Mouse (Mus musculus): Measurements from ENCODE around the gene Cog3. TPM values are rescaled to one million over a fixed set of nuclear protein-coding genes. Genes with fewer than 3 reads are reported as not detected.
A peak's percentile ranks its signal among the peaks of the same experiment; 100 is the strongest.
"Not testable (repeated sequence)": the region's sequence is repeated elsewhere in the genome, so short reads cannot be mapped to it uniquely, and the experiment has no call there.

Gene Cog3
- 22.5 and 24.9 TPM in 2 replicates for polyA plus RNA-seq (2012; rRNA removed)

DNA sequence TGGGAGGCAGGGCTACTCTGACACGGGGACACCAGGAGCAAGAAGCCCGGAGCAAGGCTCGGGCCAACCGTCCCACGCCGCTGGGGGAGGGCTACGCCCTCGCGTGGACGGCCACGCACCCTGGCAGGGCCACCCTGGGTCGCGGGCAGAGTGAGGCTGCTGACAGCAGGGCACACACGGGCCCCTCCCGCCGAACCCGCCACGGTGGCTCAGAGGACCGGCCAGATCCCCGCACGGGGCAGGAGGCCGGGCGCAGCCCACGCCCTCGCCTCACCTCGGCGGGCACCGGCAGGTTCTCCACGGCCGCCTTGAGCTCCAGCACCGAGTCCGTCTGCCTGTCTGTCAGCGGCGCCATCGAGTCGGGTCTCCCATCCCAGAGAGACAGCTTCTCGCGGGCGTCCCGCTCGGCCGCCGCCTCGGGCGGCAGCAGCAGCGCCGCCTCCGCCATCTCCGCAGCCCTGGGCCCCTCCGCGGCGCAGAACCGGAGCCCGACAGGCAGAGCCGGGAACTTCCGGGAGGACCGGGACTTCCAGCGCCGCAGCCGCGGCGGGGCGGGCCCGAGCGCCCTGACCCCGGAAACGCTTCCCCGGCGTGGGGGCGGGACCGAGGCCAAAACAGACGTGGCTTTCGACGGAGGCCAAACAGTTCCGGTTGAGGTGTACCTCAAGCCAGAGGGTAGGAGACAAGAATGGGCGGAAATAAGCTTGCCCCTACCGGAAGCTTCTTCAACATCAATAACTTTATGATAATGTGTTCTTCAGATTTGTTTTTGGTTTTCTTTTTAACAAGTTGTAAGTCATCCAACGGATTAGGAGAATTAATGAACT, at the start of gene Cog3:
Gene Cog3 (minus strand): TSS at position 527 of the 827 bp plus-strand sequence.
- peak; percentile 95 to 99 for DNase-seq (ENCODE audit: extremely low spot score in 1 of 2, low spot score in 1 of 2)

DNA sequence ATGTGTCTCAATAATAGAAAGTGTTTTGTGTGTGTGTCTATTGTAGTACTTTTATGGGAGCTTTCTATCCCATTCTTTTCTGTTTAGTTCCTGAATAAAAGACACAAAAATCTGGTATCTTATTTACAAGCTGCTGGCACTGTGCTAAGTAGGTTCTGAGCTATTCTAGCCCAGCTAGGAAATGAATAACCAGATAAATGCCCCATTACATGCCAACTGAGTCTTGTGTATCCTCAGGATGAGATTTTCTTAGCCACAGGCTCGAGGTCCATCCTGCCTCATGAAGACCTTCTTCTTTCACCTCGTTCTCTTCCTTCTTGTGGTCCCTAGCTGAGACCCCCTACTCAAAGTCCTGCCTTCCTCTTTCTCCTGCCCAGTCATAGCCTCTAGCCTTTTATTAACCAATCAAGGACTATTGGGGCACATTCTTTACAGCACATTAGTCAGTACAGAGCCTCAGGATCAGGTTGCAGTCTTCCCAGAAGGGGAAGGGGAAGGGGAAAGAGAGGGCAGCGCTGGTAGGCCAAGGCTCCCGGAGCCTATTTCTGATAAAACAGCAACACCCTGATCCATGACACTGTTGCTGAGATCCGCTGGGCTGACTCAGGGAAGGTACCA, 43.6 kb upstream of the Cog3 start:
- no peak for DNase-seq (ENCODE audit: extremely low spot score in 1 of 2, low spot score in 1 of 2)

DNA sequence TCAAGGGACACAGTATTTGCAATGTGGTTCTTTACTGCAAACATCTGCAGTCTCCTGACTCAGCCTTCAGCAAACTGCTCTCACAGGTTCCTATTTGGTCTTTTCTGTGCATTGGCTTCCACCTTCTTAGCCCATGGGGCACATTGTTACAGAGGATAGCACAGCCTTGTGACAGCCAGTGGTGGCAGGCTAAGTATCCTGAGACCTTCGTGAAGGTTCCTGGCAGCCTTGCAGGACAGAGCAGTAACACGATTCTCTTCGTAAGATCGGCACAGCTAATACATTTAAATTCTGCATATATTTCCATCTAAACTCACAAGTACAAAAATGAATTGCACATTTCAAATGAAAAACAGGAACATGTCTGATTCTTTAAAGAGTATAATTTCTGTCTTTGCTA, 41.6 kb upstream of the Cog3 start:
- DNase-seq (ENCODE audit: extremely low spot score in 1 of 2, low spot score in 1 of 2), result no peak

DNA sequence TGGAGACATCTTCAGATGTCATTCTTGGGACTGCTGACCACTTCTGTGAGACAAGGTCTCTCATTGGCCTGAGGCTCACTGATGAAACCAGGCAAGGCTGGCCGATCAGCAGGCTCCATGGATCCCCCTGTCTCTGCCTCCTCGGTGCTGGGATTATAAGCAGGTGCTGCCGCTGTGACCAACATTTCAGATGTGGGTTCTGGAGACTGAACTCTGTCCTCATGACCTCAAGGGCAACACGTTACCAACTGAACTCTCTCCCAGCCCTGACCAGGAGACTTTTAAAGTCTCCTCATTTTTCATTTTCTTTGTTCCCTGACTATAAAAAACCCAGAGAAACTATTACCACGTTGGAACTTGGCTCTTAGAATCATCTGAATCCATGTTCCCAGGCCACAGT, 40.4 kb upstream of the Cog3 start:
- no peak for DNase-seq (ENCODE audit: extremely low spot score in 1 of 2, low spot score in 1 of 2)

DNA sequence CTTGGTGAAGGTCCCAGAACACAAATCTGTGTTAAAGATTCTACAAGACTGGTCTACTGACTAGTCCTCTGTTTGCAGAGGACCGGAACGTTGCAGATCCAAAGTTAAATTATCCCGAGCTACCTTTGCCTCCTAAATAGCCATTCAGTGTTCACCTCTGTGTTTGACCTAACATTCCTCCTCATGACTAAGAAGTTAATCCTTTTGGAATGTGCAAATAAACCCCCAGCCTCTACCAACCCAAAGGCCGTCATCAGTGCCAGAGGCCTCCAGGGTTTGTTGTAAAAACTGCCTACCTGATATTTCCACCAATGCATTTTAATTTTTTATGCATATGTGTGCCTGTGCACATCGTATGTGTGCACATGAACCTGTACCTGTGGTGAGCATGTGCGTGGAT, 40.0 kb upstream of the Cog3 start:
- DNase-seq (ENCODE audit: extremely low spot score in 1 of 2, low spot score in 1 of 2), result no peak

DNA sequence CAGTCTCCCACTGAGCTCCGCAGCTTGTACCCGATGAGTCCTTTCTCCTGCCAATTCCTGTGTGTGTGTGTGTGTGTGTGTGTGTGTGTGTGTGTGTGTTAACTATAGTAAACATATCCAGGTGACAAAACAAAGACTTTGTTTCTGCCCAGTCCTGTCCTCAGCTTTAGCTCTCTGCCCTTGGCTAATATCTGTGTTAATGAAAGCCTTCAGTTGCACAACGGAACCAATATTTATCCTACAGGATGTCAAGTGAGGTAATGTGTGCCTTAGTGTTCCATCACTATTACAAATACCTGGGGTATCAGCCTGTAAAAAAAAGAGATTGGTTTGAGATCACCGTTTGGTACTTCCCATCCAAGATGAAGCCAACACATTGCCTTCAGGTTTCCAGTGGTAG, 38.8 kb upstream of the Cog3 start:
- DNase-seq (ENCODE audit: extremely low spot score in 1 of 2, low spot score in 1 of 2), result no peak

DNA sequence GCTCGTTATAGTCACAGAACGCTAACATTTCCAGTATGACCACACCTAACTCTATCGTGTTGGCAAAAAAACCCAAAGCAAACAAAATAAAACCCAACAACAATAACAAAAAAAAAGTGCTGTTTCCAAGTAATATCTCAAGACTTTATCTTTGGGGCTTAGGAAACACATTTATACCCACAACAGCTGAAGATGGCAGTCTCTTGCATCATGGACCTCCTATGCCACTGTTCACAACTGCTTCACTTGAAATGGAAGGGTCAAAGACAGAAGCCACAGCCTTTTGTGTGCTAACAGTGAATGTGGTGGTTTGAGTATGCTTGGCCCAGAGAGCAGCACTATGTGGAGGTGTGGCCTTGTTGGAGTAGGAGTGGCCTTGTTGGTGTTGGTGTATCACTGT, 37.1 kb upstream of the Cog3 start:
- DNase-seq (ENCODE audit: extremely low spot score in 1 of 2, low spot score in 1 of 2), result no peak

DNA sequence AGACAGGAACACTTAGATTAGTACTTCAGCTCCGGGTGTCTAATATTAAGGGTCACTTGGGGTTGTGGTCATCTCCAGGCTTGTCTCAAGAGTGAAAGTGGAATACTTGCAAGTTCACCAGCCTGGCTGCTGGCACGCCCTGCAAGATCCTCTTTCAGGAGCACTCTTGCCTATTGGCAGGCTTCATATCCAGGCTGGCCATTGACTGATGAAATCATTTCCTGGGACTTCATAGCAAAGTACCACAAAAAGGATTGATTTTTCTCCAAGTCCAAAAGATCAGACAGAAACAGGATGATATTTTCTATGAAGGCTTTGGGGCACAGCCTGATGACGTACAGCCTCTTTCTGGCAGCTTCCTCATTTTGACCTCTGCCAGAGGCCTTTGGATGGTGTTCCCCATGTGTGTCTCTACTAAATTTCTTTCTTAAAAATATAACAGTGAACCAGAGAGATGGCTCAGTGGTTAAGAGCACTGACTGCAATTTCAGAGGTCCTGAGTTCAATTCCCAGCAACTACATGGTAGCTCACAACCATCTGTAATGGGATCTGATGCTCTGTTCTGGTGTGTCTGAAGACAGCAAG, 36.2 kb upstream of the Cog3 start:
- DNase-seq (ENCODE audit: extremely low spot score in 1 of 2, low spot score in 1 of 2), result no peak

DNA sequence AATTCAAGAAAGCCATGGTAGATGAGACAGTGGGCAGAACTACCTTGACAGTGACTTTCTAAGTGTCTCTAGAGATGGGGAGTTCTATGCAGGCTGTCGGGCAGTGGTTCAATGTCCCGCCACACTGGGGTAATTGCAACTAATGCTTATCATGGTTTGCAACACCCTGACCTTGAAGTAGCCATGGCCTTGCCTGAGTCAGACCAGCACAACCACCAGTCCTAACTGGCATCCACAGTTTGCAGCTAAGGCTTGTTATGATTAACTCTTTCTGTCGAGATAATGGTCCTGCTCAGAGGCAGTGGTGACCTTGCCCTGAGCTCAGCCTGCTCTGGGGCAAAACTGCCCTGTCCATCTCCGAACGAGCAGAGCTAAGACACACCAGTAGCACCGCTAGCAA, 35.0 kb upstream of the Cog3 start:
- DNase-seq (ENCODE audit: extremely low spot score in 1 of 2, low spot score in 1 of 2), result no peak

DNA sequence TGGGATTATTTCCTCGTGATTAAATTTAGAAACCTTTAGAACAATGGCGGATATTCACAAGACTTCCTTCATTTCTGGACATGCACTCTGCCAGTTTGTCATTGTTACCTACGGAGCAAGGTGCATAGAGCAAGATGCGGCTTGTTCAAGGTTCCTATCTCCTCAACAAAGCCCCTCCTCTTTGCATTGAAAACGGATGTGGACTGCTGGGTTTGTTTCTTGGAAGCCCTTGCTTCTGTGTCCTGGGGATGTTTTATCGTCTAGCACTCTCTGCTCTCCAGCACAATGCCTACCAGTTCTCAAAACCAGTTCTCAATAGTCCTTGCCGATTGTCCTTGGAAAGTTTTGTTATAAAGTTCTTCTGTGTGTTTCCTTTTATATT, 33.5 kb upstream of the Cog3 start:
- DNase-seq (ENCODE audit: extremely low spot score in 1 of 2, low spot score in 1 of 2), result no peak

DNA sequence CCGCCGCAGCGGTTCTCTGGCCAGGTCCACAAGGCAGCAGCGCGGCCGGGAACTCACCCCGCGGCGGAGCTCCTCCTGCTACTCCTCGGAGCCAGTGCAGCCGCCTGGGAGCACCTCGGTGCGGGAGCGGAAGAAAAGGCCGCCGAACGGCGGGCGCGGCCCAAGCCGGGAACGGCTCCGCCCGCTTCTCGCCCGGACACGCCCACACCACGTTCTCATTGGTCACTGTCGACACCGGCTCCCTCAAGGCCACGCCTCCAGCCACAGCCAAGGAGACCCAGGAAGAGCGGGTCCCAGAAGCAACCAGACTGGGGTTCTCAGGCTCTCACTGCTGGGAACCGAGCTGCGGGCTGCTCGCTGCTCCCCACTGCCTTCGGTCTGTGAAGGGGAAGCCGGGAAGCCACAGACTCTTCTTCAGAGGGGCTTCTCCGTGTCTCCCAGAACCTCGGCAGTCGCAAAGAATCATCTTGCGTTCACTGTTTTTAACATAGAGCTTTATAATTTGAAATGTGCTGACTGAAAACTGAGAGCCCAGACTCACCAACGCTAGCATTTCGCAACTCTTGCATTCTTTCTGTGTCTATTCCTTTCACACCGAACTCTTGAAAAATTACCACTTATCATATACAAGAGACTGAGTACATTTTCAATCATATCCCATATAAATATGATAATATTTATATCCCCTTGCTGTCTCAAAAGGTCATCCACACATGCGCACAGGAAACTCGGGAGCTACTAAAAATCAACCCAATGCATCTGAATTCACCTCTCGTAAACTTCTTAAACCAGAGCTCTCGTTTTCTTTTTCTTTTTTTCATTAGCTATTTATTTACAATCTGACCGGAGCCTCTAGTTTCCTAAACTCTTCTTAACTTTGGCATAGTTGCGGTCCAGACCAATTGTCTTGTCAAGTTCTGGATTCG, 32.8 kb upstream of the Cog3 start, which contains the start of gene Slc25a30:
Gene Slc25a30 (minus strand): TSS at position 170 of the 926 bp plus-strand sequence.
- DNase-seq (ENCODE audit: extremely low spot score in 1 of 2, low spot score in 1 of 2), result peak; percentile 91 to 96

DNA sequence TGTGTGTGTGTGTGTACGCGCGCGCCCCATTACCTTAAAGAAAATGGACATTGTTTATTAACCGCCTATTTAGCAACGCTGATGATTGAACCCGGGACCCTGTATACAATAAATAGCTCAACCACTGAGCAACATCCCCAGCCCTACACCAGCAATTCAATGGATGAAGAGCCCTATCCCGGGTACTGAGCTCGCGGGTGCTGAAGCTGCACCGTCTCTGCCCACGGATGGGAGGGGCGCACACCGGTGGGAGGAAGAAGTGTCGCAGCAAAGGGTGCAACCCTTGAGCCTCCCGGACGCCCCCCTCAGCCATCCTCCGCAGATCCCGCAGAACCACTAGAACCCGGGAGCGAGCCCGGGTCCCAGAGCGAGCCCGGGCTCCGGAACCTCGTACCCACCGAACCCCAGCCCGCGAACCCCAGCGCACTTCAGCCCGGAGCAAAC, 32.1 kb upstream of the Cog3 start:
- DNase-seq (ENCODE audit: extremely low spot score in 1 of 2, low spot score in 1 of 2), result peak in 1 of 2 experiments; percentile 48

DNA sequence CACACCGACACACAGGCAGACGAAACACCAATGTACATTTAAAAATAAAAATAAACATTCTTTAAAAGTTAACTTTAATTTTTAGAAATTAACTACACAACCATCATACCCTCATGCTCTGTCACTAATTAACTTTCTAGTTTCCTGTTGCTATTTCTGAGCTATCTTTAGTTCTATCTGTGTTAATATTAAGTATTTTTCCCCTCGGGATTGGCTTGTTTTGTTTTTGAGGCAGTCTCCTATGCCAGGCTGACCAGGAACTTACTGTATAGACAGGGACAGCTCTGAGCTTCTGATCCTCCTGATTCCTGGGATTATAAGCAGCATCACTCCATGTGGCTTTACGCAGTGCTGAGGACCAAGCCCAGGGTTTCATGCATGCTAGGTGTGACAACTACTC, 25.6 kb upstream of the Cog3 start:
- no peak for DNase-seq (ENCODE audit: extremely low spot score in 1 of 2, low spot score in 1 of 2)

DNA sequence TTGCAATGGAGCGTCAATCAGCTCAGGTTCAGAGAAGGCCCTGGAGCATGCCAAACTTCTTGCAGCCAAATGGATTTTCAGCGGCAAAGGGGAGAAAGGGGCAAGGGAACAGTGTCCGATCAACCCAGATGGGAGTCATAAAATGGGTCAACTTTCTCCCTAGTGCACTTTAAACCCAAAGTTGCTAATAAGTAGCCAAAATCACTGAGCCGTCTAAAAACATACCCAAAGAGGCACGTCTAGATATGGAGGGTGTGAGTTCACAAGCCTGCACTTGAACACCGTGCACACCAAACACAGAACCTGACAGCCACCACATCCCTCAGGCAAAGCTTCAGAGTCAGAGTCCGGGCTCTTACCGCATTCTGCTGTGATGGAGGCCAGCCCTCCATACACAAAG, 22.3 kb upstream of the Cog3 start:
- no peak for DNase-seq (ENCODE audit: extremely low spot score in 1 of 2, low spot score in 1 of 2)

DNA sequence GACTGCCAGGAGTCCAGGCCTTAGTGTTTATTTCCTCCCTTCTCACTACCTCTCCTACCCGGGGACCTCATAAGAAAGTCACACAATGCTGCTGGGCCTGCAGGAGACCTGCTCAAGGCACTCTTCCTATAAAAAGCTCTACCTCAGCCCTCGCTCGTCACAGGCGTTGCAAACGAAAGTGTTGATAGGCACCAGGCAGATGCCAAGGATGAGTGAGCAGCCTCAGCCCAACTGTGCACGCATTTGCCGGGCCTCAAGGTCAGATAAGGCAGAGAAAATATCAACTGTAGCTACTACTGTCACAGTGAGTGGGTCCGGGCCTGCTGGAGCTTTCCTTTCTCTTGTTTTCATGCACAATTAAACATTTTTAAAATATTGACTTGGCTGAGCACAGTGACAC, 19.1 kb upstream of the Cog3 start:
- no peak for DNase-seq (ENCODE audit: extremely low spot score in 1 of 2, low spot score in 1 of 2)

DNA sequence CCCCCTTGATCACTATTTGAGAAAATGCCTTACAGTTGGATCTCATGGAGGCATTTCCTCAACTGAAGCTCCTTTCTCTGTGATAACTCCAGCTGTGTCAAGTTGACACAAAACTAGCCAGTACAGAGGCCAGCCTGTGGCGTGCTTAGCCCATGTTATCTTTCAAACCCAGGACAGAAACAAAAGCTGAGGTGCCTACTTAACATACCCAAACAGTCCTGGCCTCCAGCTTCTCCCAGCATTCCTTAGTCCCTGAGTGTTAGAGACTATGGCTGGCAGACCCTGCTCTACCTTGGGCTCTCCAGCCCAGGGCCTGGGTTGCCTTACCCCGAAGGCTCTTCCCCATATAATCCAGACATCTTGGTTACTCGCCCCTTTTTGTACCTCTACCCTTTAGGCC, 18.1 kb upstream of the Cog3 start:
- not testable (repeated sequence) for DNase-seq (ENCODE audit: extremely low spot score in 1 of 2, low spot score in 1 of 2)

DNA sequence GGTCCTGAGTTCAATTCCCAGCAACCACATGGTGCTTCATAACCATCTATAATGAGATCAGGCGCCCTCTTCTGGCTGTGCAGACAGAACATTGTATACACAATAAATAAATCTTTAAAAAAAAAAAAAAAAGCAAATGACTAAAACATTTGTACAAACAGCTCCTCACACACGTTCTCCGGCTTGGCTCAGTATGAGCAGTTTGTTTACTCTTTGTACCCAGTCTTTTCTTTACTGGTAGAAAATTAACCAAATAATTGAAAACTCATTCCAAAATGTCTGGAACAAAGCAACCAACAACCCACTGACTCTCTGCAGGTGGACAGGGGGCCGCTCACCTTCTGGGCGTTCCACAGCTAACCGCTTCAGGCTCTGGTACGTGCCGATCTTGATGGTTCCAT, 16.8 kb upstream of the Cog3 start:
- no peak for DNase-seq (ENCODE audit: extremely low spot score in 1 of 2, low spot score in 1 of 2)

DNA sequence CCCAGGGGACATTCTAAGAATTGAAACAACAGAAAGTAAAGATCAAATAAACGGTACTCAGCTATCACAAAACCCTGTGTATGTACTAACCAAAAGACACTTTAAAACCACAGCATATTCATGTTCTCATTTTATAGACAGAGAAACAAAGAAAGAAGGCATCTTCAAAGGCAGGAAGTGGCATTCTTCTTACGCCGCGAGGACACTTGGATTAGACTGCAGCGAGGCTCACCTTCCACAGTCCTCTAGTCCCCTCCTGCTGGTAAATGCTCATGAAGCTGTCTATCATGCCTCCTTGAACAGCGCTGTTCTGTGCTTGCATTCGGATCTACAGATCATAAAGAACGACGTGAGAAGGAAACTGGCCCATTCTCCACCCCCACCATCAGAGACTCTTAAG, 15.0 kb upstream of the Cog3 start:
- no peak for DNase-seq (ENCODE audit: extremely low spot score in 1 of 2, low spot score in 1 of 2)

DNA sequence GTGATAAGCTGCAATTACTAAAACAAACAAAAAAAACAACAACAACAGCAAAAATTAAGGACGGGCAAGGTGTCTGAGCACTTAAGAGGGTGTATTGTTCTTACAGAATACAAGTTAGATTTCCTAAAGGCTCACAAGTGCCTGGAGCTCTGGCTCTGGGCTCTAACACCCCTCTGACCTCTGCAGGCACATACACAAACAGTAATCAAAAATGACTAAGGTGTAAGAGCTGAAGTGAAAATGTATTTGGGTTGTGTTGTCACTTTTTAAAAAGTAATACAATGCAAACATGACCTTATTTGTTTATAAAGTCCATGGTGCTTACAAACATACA, 13.9 kb upstream of the Cog3 start:
- DNase-seq (ENCODE audit: extremely low spot score in 1 of 2, low spot score in 1 of 2), result no peak

DNA sequence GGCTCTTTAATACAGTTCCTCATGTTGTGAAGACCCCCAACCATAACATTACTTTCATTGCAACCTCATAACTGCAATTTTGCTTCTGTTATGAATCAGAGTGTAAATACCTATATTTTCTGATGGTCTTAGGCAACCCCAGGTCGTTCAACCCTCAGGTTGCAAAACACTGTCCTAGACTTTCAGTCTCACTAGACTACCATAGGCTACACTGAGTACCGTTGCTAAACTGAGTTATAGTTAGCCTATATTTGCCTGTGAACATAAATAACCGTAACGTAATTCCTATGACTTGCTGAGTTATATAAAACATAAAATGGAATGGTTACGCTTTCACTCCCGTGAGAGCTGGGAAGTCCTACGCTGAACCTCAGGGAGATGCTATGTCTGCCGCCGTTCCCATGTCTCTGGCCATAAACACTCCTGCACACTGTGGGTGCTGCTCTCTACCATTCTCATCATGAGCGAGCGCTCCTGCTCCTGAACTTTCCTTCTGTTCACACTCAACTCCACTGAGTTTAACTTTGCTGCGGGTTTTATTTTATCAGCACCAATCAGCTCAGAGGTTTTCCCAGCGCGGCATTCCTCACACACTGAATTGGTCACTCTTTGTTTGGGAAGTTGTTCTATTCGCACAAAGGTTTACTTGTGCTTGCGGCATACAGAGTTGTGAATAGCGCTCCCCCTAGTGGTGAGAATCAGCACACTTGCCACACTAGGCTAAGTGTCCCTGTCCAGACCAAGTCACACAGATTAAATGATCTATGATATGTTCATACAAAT, 13.4 kb upstream of the Cog3 start:
- peak; percentile 52 to 89 for DNase-seq (ENCODE audit: extremely low spot score in 1 of 2, low spot score in 1 of 2)

Measured in frontal cortex, adult 2 months (tissue).